Comparison of ENCODE assay signal across 9 mouse cellular contexts in genomic region chr8:120484460-120484859, GRCm38 (mm10).
A peak's percentile ranks its signal among the peaks of the same experiment; 100 is the strongest.
DNase-seq lines count a peak whose midpoint lies in the region; ATAC-seq and TF ChIP-seq lines count a peak whose summit lies in the region.
"Had no signal": no experiment of that assay in that cellular context is flagged by ENCODE, and none has a peak within 500 bp of the region (broad histone marks: within the 10 kb centered on the region; RNA-seq: fewer than 3 reads in every experiment).

No protein-coding gene starts in this region.

- WGBS in liver, embryonic 11.5 days = 58% methylated on average over 6 of the region's 6 CpGs
- 31% methylated on average over 6 of the region's 6 CpGs for WGBS in forebrain, embryonic 13.5 days
- WGBS in olfactory bulb, adult 2 months = 16% methylated on average over 6 of the region's 6 CpGs
- WGBS in intestine, postnatal 0 days = 72% methylated on average over 6 of the region's 6 CpGs

- no peak overlapping the region for H3K4me3 ChIP-seq in liver, embryonic 11.5 days (ENCODE audit: low read depth, low read length)
- no peak overlapping the region for H3K4me3 ChIP-seq in forebrain, embryonic 13.5 days
- no peak overlapping the region for H3K4me3 ChIP-seq in olfactory bulb, adult 2 months (ENCODE audit: insufficient read depth, low read depth, low read length)
- no peak overlapping the region for H3K4me3 ChIP-seq in intestine, postnatal 0 days (ENCODE audit: low read depth, low read length)

- peak overlapping the region; percentile 100 for H3K27ac ChIP-seq in liver, embryonic 11.5 days (ENCODE audit: low read depth, low read length)
- H3K27ac ChIP-seq in forebrain, embryonic 13.5 days = peak overlapping the region; percentile 100
- H3K27ac ChIP-seq in olfactory bulb, adult 2 months (ENCODE audit: insufficient read depth, low read depth, low read length) = peak overlapping the region; percentile 29
- no peak overlapping the region for H3K27ac ChIP-seq in intestine, postnatal 0 days (ENCODE audit: low read depth, low read length)

- TF ChIP-seq CTCF in olfactory bulb, adult 2 months (IDR thresholded peaks at IDR 0.05; ENCODE audit: insufficient read depth, low read depth, low read length) = no peak
- TF ChIP-seq CTCF in intestine, postnatal 0 days (IDR thresholded peaks at IDR 0.05; ENCODE audit: low read depth) = no peak

- H3K36me3 ChIP-seq in liver, embryonic 11.5 days (ENCODE audit: control insufficient read depth, insufficient read depth, low read length) = no peaks in the 10 kb centered on the region
- no peaks in the 10 kb centered on the region for H3K36me3 ChIP-seq in forebrain, embryonic 13.5 days (ENCODE audit: poor library complexity, severe bottlenecking)
- no peaks in the 10 kb centered on the region for H3K36me3 ChIP-seq in intestine, postnatal 0 days (ENCODE audit: control insufficient read depth, insufficient read depth)

- no peaks in the 10 kb centered on the region for H3K9me3 ChIP-seq in liver, embryonic 11.5 days (ENCODE audit: control insufficient read depth, low read length)
- no peaks in the 10 kb centered on the region for H3K9me3 ChIP-seq in forebrain, embryonic 13.5 days (replicated peaks)
- no peaks in the 10 kb centered on the region for H3K9me3 ChIP-seq in intestine, postnatal 0 days (ENCODE audit: control insufficient read depth)

- no peaks in the 10 kb centered on the region for H3K27me3 ChIP-seq in liver, embryonic 11.5 days (replicated peaks; ENCODE audit: control insufficient read depth, insufficient read depth, low read length)
- no peaks in the 10 kb centered on the region for H3K27me3 ChIP-seq in forebrain, embryonic 13.5 days
- H3K27me3 ChIP-seq in intestine, postnatal 0 days (replicated peaks; ENCODE audit: control insufficient read depth, insufficient read depth, low read length) = no peaks in the 10 kb centered on the region
- H3K27me3 ChIP-seq: Patski had no signal

- peak overlapping the region; percentile 95 for H3K9ac ChIP-seq in liver, embryonic 11.5 days (ENCODE audit: low read depth, low read length)
- peak overlapping the region; percentile 43 for H3K9ac ChIP-seq in forebrain, embryonic 13.5 days
- no peak overlapping the region for H3K9ac ChIP-seq in intestine, postnatal 0 days (ENCODE audit: low read depth, low read length)

- DNase-seq in liver, embryonic 11.5 days (ENCODE audit: low spot score) = no peak
- DNase-seq in liver = no peak
- peak; percentile 68 to 86 for DNase-seq in left cerebral cortex, postnatal 25 days (ENCODE audit: low spot score in 2 of 2)
- DNase-seq in thymus, postnatal 14 days = no peak
- DNase-seq in cerebellum, adult 8-10 months = no peak

- peak overlapping the region; percentile 98; the same call in 1 of the 2 replicates for H3K4me2 ChIP-seq in liver, embryonic 11.5 days
- peak overlapping the region; percentile 94; the same call in 1 of the 2 replicates for H3K4me2 ChIP-seq in forebrain, embryonic 13.5 days
- H3K4me2 ChIP-seq in intestine, postnatal 0 days (replicated peaks; ENCODE audit: low read depth) = no peak overlapping the region

- H3K4me1 ChIP-seq in liver, embryonic 11.5 days (replicated peaks; ENCODE audit: control insufficient read depth, insufficient read depth, low read length) = peaks cover 55% of the 10 kb centered on the region
- peaks cover 46% of the 10 kb centered on the region for H3K4me1 ChIP-seq in forebrain, embryonic 13.5 days
- H3K4me1 ChIP-seq in olfactory bulb, adult 2 months (ENCODE audit: control insufficient read depth, insufficient read depth, low read length) = peaks cover 36% of the 10 kb centered on the region
- H3K4me1 ChIP-seq in intestine, postnatal 0 days (replicated peaks; ENCODE audit: control insufficient read depth, insufficient read depth, low read length) = no peaks in the 10 kb centered on the region; the same call in 1 of the 2 replicates

- intact Hi-C loops in left cerebral cortex, postnatal 25 days (cut with DNase I) = no loop called here

- ATAC-seq in liver, embryonic 11.5 days (replicated peaks; ENCODE audit: low FRiP score) = no peak
- ATAC-seq in forebrain, embryonic 13.5 days = no peak
- no peak for ATAC-seq in intestine, postnatal 0 days
- ATAC-seq: Patski had no signal

- no peak for TF ChIP-seq POLR2A in olfactory bulb, adult 2 months (IDR thresholded peaks at IDR 0.05; ENCODE audit: insufficient read depth, low read depth, low read length)

Comparison
In these comparisons a context has a peak if more than half of its experiments do, and no peak if none do; other contexts are left out.
1. DNase-seq: peak in left cerebral cortex, postnatal 25 days (2 of 2); none in liver, embryonic 11.5 days (single experiment), liver (single experiment), thymus, postnatal 14 days (single experiment) and cerebellum, adult 8-10 months (single experiment).